Mouse (Mus musculus): ENCODE results near the gene Spryd7.
"Not testable (repeated sequence)": the region's sequence is repeated elsewhere in the genome, so short reads cannot be mapped to it uniquely, and the experiment has no call there.

Gene Spryd7

DNA sequence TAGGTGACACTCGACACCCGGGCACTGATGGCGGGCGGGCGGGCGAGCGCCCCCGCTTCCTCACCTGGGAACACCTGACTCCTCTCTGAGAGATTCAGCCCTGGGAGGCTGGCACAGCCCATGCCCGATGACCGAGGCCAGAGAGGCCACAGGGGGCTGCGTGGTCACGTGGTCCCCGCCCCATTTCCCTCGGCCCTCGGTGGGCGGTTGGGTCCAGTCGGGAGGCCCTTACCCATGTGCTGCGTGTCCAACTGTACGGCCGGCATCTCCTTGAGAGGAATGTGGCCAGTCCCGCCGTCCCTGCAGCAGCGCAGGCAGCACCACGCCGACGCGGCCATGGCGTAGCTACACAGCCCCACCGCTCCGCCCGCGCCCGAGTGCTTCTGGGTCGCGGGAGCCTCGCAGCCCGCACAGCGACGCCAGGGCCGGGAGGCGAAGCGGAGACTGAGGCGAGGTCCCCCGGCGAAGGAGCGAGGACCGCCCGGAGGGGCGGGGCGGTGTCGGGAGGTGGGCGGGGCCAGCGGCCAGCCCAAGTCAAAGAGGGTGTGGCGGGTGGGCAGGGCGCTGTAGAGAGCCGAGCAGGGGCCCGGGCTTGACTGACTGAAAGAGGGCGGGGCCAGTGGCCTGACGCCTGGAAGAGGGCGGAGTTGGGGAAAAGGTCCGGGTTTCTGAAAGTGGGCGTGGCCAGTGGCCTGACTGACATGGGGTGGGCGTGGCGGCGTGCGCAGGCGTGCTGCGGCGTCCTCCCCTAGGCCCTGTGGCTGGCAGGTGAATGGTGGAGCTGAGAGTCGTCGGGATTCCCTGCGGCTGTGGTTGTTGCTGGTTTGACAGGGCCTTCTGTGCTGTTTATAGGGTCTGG, at the start of gene Spryd7:
Spryd7 (minus strand) TSS at position 598 of the 859 bp plus-strand sequence.
- DNase-seq (ENCODE audit: low spot score) = peak; percentile 99

DNA sequence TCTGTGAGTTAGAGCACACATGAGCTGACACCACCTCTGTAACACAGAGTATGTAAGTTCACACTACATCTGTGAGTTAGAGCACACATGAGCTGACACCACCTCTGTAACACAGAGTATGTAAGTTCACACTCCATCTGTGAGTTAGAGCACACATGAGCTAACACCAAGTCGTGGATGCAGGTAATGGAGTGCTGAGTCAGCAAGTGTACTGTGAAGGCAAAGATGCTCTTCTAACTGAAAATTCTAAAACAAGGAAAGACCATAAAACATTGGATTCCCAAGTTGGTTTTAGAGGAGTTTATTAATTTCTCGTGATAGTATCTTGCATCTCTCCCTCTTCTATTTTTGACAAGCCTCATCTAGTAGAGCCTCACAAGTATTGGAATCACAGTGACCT, 49.4 kb upstream of the Spryd7 start:
- DNase-seq (ENCODE audit: low spot score) = not testable (repeated sequence)

- DNase-seq (ENCODE audit: low spot score) = no peak
Observed at GRCm38 (mm10) chr14:61604081-61604480, 47.4 kb upstream of the Spryd7 start.

- no peak for DNase-seq (ENCODE audit: low spot score)
Observed at GRCm38 (mm10) chr14:61603069-61603755, 46.5 kb upstream of the Spryd7 start.

DNA sequence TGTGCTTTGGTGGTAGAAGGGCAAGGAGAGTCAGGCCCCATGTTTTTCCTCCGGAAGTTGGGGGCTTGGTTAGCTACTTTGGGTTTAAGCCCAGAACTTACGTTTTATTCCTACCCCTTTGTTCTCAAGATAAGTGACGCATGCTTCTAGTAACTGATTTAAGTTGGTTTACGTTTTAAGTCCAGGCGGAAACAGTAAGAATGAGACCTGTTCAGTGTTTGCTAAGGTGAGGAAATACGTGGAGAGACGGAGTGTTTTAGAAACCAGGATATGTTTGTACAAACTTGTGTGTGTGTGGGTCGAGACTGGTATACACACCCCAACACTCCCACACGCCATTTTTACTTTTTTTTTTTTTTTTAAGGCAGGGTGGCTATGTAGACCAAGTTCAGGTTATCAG, 44.7 kb upstream of the Spryd7 start:
- DNase-seq (ENCODE audit: low spot score) = no peak

DNA sequence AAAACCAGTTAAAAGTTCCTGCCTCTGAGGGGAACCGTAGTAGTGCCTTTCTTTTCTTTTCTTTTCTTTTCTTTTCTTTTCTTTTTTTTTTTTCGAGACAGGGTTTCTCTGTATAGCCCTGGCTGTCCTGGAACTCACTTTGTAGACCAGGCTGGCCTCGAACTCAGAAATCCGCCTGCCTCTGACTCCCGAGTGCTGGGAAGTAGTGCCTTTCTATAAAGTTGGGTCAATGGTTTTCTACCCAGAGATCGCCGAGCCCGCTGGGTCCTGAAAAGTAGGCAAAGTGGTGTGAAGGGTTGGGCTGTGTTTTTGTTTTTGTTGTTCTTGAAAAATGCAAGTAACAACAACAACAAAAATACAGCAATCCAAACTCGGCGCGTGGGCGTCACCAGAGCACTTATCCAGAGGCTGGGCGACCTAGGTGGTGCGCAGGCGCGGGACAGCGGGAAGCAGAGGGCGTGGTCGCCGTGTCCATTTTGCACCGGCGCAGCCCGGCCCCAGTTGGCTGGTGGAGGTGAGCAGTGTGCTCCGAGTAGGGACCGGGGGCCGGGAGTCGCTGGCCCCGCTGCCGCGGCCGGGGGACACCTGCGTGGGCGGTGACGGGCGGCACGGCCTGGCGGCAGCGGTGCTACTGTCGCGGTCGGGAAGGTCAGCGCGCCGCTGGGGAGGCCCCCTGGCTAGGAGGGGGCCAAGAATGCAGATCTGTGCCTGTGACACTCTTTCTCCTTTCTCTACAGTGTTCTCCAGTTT, 42.5 kb upstream of the Spryd7 start:
- DNase-seq (ENCODE audit: low spot score) = peak; percentile 95

- DNase-seq (ENCODE audit: low spot score) = no peak
Observed at GRCm38 (mm10) chr14:61597968-61598367, 41.3 kb upstream of the Spryd7 start, which contains the start of gene Trim13. Gene Trim13 (plus strand): TSS chr14:61598247.

- DNase-seq (ENCODE audit: low spot score) = no peak
Observed at GRCm38 (mm10) chr14:61596719-61597426, 40.2 kb upstream of the Spryd7 start.

DNA sequence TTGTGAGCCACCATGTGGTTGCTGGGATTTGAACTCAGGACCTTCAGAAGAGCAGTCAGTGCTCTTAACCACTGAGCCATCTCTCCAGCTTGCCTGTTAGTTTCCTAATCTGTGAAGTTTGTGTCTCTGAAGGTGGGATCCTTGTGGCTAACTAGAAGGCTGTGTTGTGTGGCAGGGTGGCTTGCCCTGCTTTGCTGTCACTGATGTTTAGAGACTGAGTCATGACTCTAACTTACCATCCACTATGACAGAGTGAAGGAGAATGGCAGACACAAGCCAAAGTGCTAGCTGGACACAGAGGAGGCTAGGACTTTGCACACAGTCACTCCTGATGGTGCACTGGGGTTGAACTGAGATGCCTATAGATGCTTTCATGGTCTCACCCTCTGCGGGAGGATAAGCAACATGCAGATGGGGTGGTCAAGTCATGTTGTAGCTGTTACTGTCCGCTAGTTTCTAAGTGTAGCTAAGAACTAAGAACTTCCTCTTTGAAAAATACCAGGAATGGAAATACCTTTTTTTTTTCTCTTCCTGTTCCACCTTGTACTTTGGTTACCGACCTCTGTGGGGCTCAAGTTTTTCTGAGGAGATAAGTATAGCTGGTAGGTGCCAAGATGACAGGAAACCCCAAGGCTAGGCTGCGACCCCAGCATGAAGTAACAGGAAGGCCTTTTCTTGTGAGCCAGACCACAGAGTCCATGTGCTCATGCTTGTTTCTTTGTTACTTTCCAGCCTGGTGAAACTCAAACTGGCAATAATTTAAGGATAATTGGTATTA, 32.8 kb upstream of the Spryd7 start:
- no peak for DNase-seq (ENCODE audit: low spot score)

GRCm38 (mm10) chr14:61575941-61576340, 19.3 kb upstream of the Spryd7 start:
- DNase-seq (ENCODE audit: low spot score) = no peak

DNA sequence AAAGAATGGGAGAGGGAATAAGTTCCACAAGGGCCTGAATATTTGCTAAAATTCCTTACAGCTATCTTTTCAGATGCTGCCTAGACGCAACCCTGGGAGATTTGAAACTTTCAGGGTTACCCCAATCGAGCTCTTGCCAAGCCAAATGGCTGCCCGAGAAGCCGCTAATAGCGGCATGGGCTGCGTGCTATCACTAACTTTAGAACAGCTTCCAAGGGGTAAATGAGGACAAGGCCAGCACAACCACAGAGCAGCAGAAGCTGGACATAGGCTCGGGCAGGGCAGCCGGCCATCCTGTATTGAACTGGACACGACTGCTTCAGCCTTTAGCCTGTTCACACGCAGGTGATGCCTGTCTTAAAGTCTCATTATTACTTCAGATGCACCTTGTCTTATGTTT, 18.4 kb upstream of the Spryd7 start:
- DNase-seq (ENCODE audit: low spot score) = peak; percentile 68

GRCm38 (mm10) chr14:61572131-61572530, 15.4 kb upstream of the Spryd7 start:
- DNase-seq (ENCODE audit: low spot score) = no peak

- peak; percentile 97 for DNase-seq (ENCODE audit: low spot score)
Observed at GRCm38 (mm10) chr14:61571366-61571765, 14.7 kb upstream of the Spryd7 start.

DNA sequence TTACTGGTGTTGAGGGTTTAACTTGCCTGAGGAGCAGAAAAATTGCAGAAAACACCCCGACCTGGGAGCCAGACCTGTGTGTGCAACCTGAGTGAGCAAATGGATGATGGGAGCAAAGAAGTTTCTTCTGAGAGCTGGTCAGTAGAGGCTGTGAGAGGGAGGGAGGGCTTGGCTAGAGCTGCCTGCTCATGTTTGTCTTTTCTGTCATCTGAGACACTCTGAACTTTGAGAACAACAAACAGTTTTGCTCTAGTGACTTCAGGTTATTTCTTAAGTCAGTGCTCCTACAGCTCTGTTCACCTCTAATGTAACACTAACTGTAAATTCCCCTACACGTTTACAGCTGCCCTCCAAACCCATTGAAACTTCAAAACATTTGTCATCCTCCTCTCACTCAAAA, 12.7 kb upstream of the Spryd7 start:
- DNase-seq (ENCODE audit: low spot score) = no peak

- DNase-seq (ENCODE audit: low spot score) = not testable (repeated sequence)
Observed at GRCm38 (mm10) chr14:61566211-61566610, 9.5 kb upstream of the Spryd7 start.

GRCm38 (mm10) chr14:61559856-61560255, 3.2 kb upstream of the Spryd7 start:
- DNase-seq (ENCODE audit: low spot score) = no peak

DNA sequence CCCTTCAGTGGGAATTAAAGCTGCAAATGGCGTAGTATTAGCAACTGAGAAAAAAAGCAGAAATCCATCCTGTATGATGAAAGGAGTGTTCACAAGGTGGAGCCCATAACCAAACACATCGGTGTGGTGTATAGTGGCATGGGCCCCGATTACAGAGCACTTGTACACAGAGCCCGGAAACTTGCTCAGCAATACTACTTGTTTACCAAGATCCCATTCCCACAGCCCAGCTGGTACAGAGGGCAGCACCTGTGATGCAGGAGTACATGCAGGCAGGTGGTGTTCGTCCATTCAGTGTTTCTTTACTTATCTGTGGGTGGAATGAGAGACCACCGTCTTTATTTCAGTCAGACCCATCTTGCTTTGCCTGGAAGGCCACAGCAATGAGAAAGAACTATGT, 2.2 kb upstream of the Spryd7 start:
- no peak for DNase-seq (ENCODE audit: low spot score)

- no peak for DNase-seq (ENCODE audit: low spot score)
Observed at GRCm38 (mm10) chr14:61555931-61556288, 776 bp downstream of the Spryd7 start.

DNA sequence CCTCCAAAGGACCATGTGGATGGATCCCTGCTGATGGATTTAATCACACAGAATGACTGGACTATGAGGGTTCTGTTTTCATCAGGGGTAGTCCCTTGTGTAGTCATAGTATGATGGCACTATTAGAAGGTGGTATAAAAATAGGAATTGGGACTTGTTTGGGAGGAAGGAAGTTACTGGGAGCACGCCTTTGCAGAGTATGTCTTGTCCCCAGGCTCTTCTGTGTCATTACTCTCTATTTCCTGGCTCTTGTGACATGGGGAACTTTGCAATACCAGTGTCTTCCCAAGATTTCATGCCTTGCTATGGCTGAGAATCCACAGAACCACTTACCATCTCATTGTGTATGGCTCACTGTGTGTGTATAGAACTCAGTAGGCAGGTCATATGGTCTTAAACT, 8.1 kb downstream of the Spryd7 start:
- no peak for DNase-seq (ENCODE audit: low spot score)

- DNase-seq (ENCODE audit: low spot score) = not testable (repeated sequence)
Observed at GRCm38 (mm10) chr14:61537772-61538171, 18.9 kb downstream of the Spryd7 start.

DNA sequence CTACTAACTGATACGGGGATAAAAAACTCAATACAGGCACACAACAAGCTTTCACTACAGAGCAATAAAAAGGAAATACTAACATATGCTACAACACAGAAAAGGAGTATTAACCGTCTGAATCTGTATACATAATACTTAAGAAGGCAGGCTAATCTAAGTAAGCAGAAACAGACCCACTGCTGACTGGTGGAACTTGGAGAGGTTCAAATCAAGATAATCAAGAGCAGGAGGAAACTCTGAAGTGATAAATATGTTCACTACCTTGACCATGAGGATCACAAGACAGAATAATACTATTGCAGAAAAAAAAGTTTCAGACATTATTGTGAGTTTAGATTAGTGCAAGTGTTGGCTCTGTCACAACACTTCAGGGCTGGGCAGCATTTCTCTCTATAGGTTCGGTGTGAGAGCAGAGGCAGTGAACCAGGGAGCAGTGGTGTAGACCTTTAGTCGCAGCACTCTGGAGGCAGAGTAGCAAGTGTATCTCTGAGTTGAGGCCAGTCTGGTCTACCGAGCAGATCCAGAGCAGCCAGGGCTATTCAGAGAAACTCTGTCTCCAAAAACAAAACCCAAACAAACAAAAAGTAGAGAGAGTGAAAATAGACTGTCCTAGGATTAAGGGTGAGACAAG, 19.9 kb downstream of the Spryd7 start:
- DNase-seq (ENCODE audit: low spot score) = no peak

Data from testis, postnatal 10 days (tissue).